Mouse (Mus musculus): ENCODE data around the gene Caprin2.

The Caprin2 gene

GRCm38 (mm10) chr6:148845629-148846028 is 50.4 kb downstream of the Caprin2 start:
- in situ Hi-C loops (cut with MboI; ENCODE audit: low sequenced_read_pairs), result no loop called here

GRCm38 (mm10) chr6:148841760-148842159 is 54.3 kb downstream of the Caprin2 start:
- in situ Hi-C loops (cut with MboI; ENCODE audit: low sequenced_read_pairs), result no loop called here

GRCm38 (mm10) chr6:148838460-148838859 is 57.6 kb downstream of the Caprin2 start:
- in situ Hi-C loops (cut with MboI; ENCODE audit: low sequenced_read_pairs), result no loop called here

GRCm38 (mm10) chr6:148831728-148832121 is 64.3 kb downstream of the Caprin2 start:
- in situ Hi-C loops (cut with MboI; ENCODE audit: low sequenced_read_pairs), result no loop called here

- in situ Hi-C loops (cut with MboI; ENCODE audit: low sequenced_read_pairs), result no loop called here
These were observed 65.0 kb downstream of the Caprin2 start, which contains the start of gene Ipo8 for GRCm38 (mm10) chr6:148830748-148831727. Ipo8 (minus strand) TSS chr6:148831467.

GRCm38 (mm10) chr6:148830355-148830747 is 65.7 kb downstream of the Caprin2 start:
- in situ Hi-C loops (cut with MboI; ENCODE audit: low sequenced_read_pairs), result no loop called here

- in situ Hi-C loops (cut with MboI; ENCODE audit: low sequenced_read_pairs), result no loop called here
These were observed 69.9 kb downstream of the Caprin2 start for GRCm38 (mm10) chr6:148826119-148826518.

GRCm38 (mm10) chr6:148818624-148819343 is 77.3 kb downstream of the Caprin2 start:
- in situ Hi-C loops (cut with MboI; ENCODE audit: low sequenced_read_pairs), result no loop called here

GRCm38 (mm10) chr6:148816751-148817150 is 79.3 kb downstream of the Caprin2 start:
- in situ Hi-C loops (cut with MboI; ENCODE audit: low sequenced_read_pairs), result no loop called here

GRCm38 (mm10) chr6:148811117-148811516 is 84.9 kb downstream of the Caprin2 start:
- in situ Hi-C loops (cut with MboI; ENCODE audit: low sequenced_read_pairs), result no loop called here

- in situ Hi-C loops (cut with MboI; ENCODE audit: low sequenced_read_pairs), result no loop called here
These were observed 96.3 kb downstream of the Caprin2 start for GRCm38 (mm10) chr6:148799773-148800172.

GRCm38 (mm10) chr6:148795145-148795544 is 100.9 kb downstream of the Caprin2 start:
- in situ Hi-C loops (cut with MboI; ENCODE audit: low sequenced_read_pairs), result no loop called here

Data from CH12F3 (cell line).